Mouse (Mus musculus) neural tube, embryonic 12.5 days (tissue): ENCODE data around the gene Was. TPM values are rescaled to one million over a fixed set of nuclear protein-coding genes. Genes with fewer than 3 reads are reported as not detected.
"Not testable (repeated sequence)": the region's sequence is repeated elsewhere in the genome, so short reads cannot be mapped to it uniquely, and the experiment has no call there.

Experiments
- ATAC-seq: fragments of 200-750 bp; cut with Nextera tagmentation; 2 replicates; pipeline ENCODE4 v1.8.0; 2017; ENCODE audit warnings: low read depth, mild to moderate bottlenecking, moderate TSS enrichment, moderate library complexity; ENCODE audit not compliant: low FRiP score
- H3K27ac ChIP-seq: fragments of 300-500 bp; sonication (generic); 2 replicates; pipeline ENCODE4 v1.5.1; 2016
- H3K27me3 ChIP-seq: fragments of 300-500 bp; sonication (generic); replicated peaks from 2 replicates; pipeline ENCODE4 v1.6.1; 2016; ENCODE audit warnings: mild to moderate bottlenecking
- H3K36me3 ChIP-seq: fragments of 300-500 bp; sonication (generic); 2 replicates; pipeline ENCODE4 v1.6.1; 2016; ENCODE audit warnings: mild to moderate bottlenecking
- H3K4me1 ChIP-seq: fragments of 300-500 bp; sonication (generic); 2 replicates; pipeline ENCODE4 v1.6.1; 2016
- H3K4me2 ChIP-seq: fragments of 300-500 bp; sonication (generic); replicated peaks from 2 replicates; pipeline ENCODE4 v1.6.1; 2016; ENCODE audit warnings: mild to moderate bottlenecking
- H3K4me3 ChIP-seq: fragments of 300-500 bp; sonication (generic); 2 replicates; pipeline ENCODE4 v1.5.1; 2016
- H3K9ac ChIP-seq: fragments of 300-500 bp; sonication (generic); 2 replicates; pipeline ENCODE4 v1.6.1; 2016; ENCODE audit warnings: mild to moderate bottlenecking
- H3K9me3 ChIP-seq: fragments of 300-500 bp; sonication (generic); 2 replicates; pipeline ENCODE4 v1.6.1; 2016; ENCODE audit warnings: mild to moderate bottlenecking
- WGBS: fragments of 180-500 bp; shearing (Covaris S2); methylation state at CpG from one replicate; pipeline ENCODE4 v1.1.7; 2016; 5-methylcytosine and 5-hydroxymethylcytosine counted together
- polyA plus RNA-seq: library from polyadenylated mRNA; unstranded; fragments of >200 nt; fragmentation: Nextera tagmentation; extraction: Ambion mirVana; gene quantifications from 2 replicates; pipeline ENCODE4 v1.2.1, GENCODE M21; 2016

The Was gene
- polyA plus RNA-seq, 1 experiment from 2014 or later: 0.23 TPM

- H3K36me3 ChIP-seq, H3K9ac ChIP-seq, H3K27ac ChIP-seq, H3K4me2 ChIP-seq, H3K4me1 ChIP-seq, H3K27me3 ChIP-seq, ATAC-seq, H3K9me3 ChIP-seq, H3K4me3 ChIP-seq: not testable (repeated sequence)
- WGBS: 82% methylated on average over 8 of the region's 8 CpGs
Observed at GRCm38 (mm10) chrX:8051044-8051781, 39.1 kb downstream of the Was start.

- H3K4me1 ChIP-seq: no peaks in the 10 kb centered on the region
- 59% methylated on average over 1 of the region's 1 CpGs for WGBS
- no peak overlapping the region for H3K4me2 ChIP-seq
- no peaks in the 10 kb centered on the region for H3K9me3 ChIP-seq
- no peak overlapping the region for H3K9ac ChIP-seq
- H3K27ac ChIP-seq: no peak overlapping the region
- H3K4me3 ChIP-seq: no peak overlapping the region
- H3K27me3 ChIP-seq: no peaks in the 10 kb centered on the region
- no peak for ATAC-seq
- no peaks in the 10 kb centered on the region for H3K36me3 ChIP-seq
Observed at GRCm38 (mm10) chrX:8033009-8033408, 57.3 kb downstream of the Was start.

Other genes with a start within 250 kb of the Was start
- 68.6 and 72.3 TPM in 2 replicates for gene Otud5, start 249.1 kb downstream of the Was start, polyA plus RNA-seq
- 9.3 and 12.8 TPM in 2 replicates for gene Pim2, start 212.2 kb downstream of the Was start, polyA plus RNA-seq
- gene Slc35a2, start 206.5 kb downstream of the Was start, polyA plus RNA-seq: 35.4 and 36.5 TPM in 2 replicates
- gene Pqbp1, start 191.2 kb downstream of the Was start, polyA plus RNA-seq: 179 and 180 TPM in 2 replicates
- gene Timm17b, start 191.1 kb downstream of the Was start, polyA plus RNA-seq: 143 and 147 TPM in 2 replicates
- gene Gm10491, start 182.7 kb downstream of the Was start, polyA plus RNA-seq: not detected in 2 replicates
- not detected in 2 replicates for gene Gm10490, start 181.0 kb downstream of the Was start, polyA plus RNA-seq
- gene Pcsk1n, start 170.7 kb downstream of the Was start, polyA plus RNA-seq: 137 and 142 TPM in 2 replicates
- gene Eras, start 161.9 kb downstream of the Was start, polyA plus RNA-seq: not detected in 2 replicates
- gene Hdac6, start 142.6 kb downstream of the Was start, polyA plus RNA-seq: 56.8 and 60.8 TPM in 2 replicates
- gene Gata1, start 112.4 kb downstream of the Was start, polyA plus RNA-seq: 1.2 and 1.5 TPM in 2 replicates
- gene Glod5, start 72.0 kb downstream of the Was start, polyA plus RNA-seq: not detected in 2 replicates
- gene Suv39h1, start 15.7 kb downstream of the Was start, polyA plus RNA-seq: 58.3 and 63.2 TPM in 2 replicates
- gene Wdr13, start 42.4 kb upstream of the Was start, polyA plus RNA-seq: 42.6 and 45.0 TPM in 2 replicates
- 397 and 400 TPM in 2 replicates for gene Rbm3, start 55.4 kb upstream of the Was start, polyA plus RNA-seq
- gene Tbc1d25, start 85.7 kb upstream of the Was start, polyA plus RNA-seq: 15.1 and 16.5 TPM in 2 replicates
- gene Ebp, start 103.0 kb upstream of the Was start, polyA plus RNA-seq: 33.0 and 36.0 TPM in 2 replicates
- gene Porcn, start 116.0 kb upstream of the Was start, polyA plus RNA-seq: 32.3 and 36.2 TPM in 2 replicates
- gene Ftsj1, start 161.9 kb upstream of the Was start, polyA plus RNA-seq: 45.8 and 46.3 TPM in 2 replicates
- 6.4 and 6.9 TPM in 2 replicates for gene Slc38a5, start 180.6 kb upstream of the Was start, polyA plus RNA-seq
- gene Ssxb10, start 236.9 kb upstream of the Was start, polyA plus RNA-seq: not detected in 2 replicates